ENCODE assay signal across 33 mouse cellular contexts in the genomic region with DNA sequence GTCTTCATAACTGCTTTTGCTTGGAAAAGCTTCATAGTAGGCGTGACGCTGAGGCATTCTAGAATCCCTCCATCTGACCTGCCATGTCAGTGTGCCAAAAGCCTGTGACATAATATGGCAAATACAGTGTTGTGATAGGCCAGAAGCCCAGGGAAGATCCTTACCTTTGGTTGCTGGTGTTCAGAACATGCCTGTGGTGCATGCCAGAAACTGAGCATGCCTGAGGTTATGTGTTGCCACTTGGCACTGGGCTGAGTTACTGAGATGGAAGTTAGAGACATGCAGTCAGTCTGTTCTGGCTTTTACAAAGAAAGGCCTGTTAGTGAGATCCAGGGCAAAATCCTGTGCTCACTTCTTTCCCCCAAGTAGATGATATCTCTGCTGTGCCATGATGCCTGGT.
"Had no signal": no experiment of that assay in that cellular context is flagged by ENCODE, and none has a peak within 500 bp of the region (broad histone marks: within the 10 kb centered on the region; RNA-seq: fewer than 3 reads in every experiment).

No protein-coding gene starts in this region.

- H3K9ac ChIP-seq: limb, embryonic 12.5 days; limb, embryonic 13.5 days; limb, embryonic 15.5 days; liver, embryonic 12.5 days; liver, embryonic 13.5 days; liver, embryonic 14.5 days; liver, embryonic 15.5 days; liver, postnatal 0 days; lung, embryonic 14.5 days; lung, embryonic 15.5 days; midbrain, embryonic 12.5 days; midbrain, embryonic 13.5 days; midbrain, embryonic 15.5 days; neural tube, embryonic 12.5 days; neural tube, embryonic 13.5 days had no signal

- H3K27ac ChIP-seq: limb, embryonic 10.5 days; limb, embryonic 12.5 days; limb, embryonic 13.5 days; limb, embryonic 15.5 days; liver, embryonic 12.5 days; liver, embryonic 13.5 days; liver, embryonic 14.5 days; liver, embryonic 15.5 days; lung, embryonic 15.5 days; macrophage; midbrain, embryonic 10.5 days; midbrain, embryonic 12.5 days; midbrain, embryonic 13.5 days; midbrain, embryonic 15.5 days; neural tube, embryonic 12.5 days; neural tube, embryonic 13.5 days had no signal

- H3K4me2 ChIP-seq: limb, embryonic 12.5 days; limb, embryonic 13.5 days; limb, embryonic 15.5 days; liver, embryonic 11.5 days; liver, embryonic 12.5 days; liver, embryonic 13.5 days; liver, embryonic 15.5 days; lung, embryonic 14.5 days; lung, embryonic 15.5 days; midbrain, embryonic 11.5 days; midbrain, embryonic 12.5 days; midbrain, embryonic 13.5 days; midbrain, embryonic 15.5 days; neural tube, embryonic 12.5 days; neural tube, embryonic 13.5 days had no signal

- ATAC-seq: liver, embryonic 12.5 days; liver, postnatal 0 days; lung, postnatal 0 days; midbrain, embryonic 13.5 days; midbrain, embryonic 15.5 days; midbrain, embryonic 16.5 days had no signal

- H3K36me3 ChIP-seq: limb, embryonic 10.5 days; limb, embryonic 12.5 days; limb, embryonic 13.5 days; limb, embryonic 15.5 days; liver, embryonic 12.5 days; liver, embryonic 13.5 days; liver, embryonic 15.5 days; lung, embryonic 15.5 days; midbrain, embryonic 10.5 days; midbrain, embryonic 12.5 days; midbrain, embryonic 13.5 days; midbrain, embryonic 15.5 days; neural tube, embryonic 12.5 days; neural tube, embryonic 13.5 days had no signal

- H3K27me3 ChIP-seq: limb, embryonic 12.5 days; limb, embryonic 13.5 days; limb, embryonic 15.5 days; liver, embryonic 12.5 days; liver, embryonic 13.5 days; liver, embryonic 15.5 days; lung, embryonic 15.5 days; megakaryocyte, embryonic 14.5 days; midbrain, embryonic 12.5 days; midbrain, embryonic 13.5 days; midbrain, embryonic 15.5 days; neural tube, embryonic 12.5 days; neural tube, embryonic 13.5 days had no signal

- DNase-seq: left cerebral cortex, postnatal 4 days; liver; liver, embryonic 13.5 days; liver, postnatal 0 days; lung, adult 18-20 months; lung, adult 2 months; lung, embryonic 14.5 days; lung, postnatal 10 days; lung, postnatal 14 days; lung, postnatal 36 days; lung, postnatal 4 days; midbrain, embryonic 14.5 days had no signal

- H3K4me3 ChIP-seq: limb, embryonic 10.5 days; limb, embryonic 12.5 days; limb, embryonic 13.5 days; limb, embryonic 15.5 days; liver, embryonic 12.5 days; liver, embryonic 13.5 days; liver, embryonic 15.5 days; lung, embryonic 15.5 days; megakaryocyte, embryonic 14.5 days; midbrain, embryonic 10.5 days; midbrain, embryonic 12.5 days; midbrain, embryonic 13.5 days; midbrain, embryonic 15.5 days; myocyte; neural tube, embryonic 12.5 days; neural tube, embryonic 13.5 days had no signal

- H3K4me1 ChIP-seq: limb, embryonic 10.5 days; limb, embryonic 12.5 days; limb, embryonic 13.5 days; limb, embryonic 15.5 days; liver, embryonic 12.5 days; liver, embryonic 13.5 days; liver, embryonic 15.5 days; lung, embryonic 15.5 days; megakaryocyte, embryonic 14.5 days; midbrain, embryonic 10.5 days; midbrain, embryonic 12.5 days; midbrain, embryonic 13.5 days; midbrain, embryonic 15.5 days; neural tube, embryonic 12.5 days; neural tube, embryonic 13.5 days had no signal

- H3K9me3 ChIP-seq: limb, embryonic 10.5 days; limb, embryonic 12.5 days; limb, embryonic 13.5 days; limb, embryonic 15.5 days; liver, embryonic 12.5 days; liver, embryonic 15.5 days; lung, embryonic 15.5 days; midbrain, embryonic 12.5 days; midbrain, embryonic 13.5 days; midbrain, embryonic 15.5 days; neural tube, embryonic 12.5 days; neural tube, embryonic 13.5 days had no signal
